Mouse (Mus musculus): ENCODE measurements around the gene Ntpcr.

DNA sequence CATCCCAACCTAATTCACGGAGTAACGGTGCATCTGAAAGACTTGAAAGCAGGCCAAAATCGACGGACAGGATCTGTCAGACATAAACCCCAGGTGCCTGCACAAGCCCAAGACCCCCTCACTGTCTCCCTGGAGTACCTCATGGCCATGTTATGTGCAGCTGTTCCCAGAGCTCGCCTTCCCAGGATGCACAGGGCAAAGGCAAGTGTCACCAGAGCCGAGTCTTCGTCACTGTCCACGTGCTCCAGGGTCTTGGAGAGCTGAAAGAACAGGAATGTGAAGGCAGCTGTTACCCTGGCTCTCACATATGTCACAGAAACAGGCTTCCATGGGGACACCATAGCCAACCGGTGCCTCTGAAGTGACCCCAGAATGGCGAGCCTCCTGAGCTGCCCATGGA, 38.3 kb downstream of the Ntpcr start:
- TF ChIP-seq CTCF (IDR thresholded peaks at IDR 0.05 in 2 of 3, conservative IDR thresholded peaks at IDR 0.05 in 1 of 3; ENCODE audit: control insufficient read depth in 1 of 3, insufficient read depth in 1 of 3, low read depth in 2 of 3, low read length in 3 of 3, poor library complexity in 1 of 3, severe bottlenecking in 1 of 3): no peak
- TF ChIP-seq MXI1 (IDR thresholded peaks at IDR 0.05; ENCODE audit: low read depth, low read length): no peak
- TF ChIP-seq ZNF384 (IDR thresholded peaks at IDR 0.05; ENCODE audit: low read depth, low read length): no peak
- no peak for TF ChIP-seq POLR2A (IDR thresholded peaks at IDR 0.05; ENCODE audit: control insufficient read depth in 1 of 2, insufficient read depth in 1 of 2, low read depth in 1 of 2, low read length in 2 of 2, poor library complexity in 1 of 2)
- no peak for TF ChIP-seq EP300 (IDR thresholded peaks at IDR 0.05; ENCODE audit: low read depth in 1 of 2, low read length in 2 of 2)
- TF ChIP-seq ZKSCAN1 (IDR thresholded peaks at IDR 0.05; ENCODE audit: low read depth, low read length): no peak
- no peak for TF ChIP-seq TCF12 (IDR thresholded peaks at IDR 0.05; ENCODE audit: low read depth, low read length)
- TF ChIP-seq NRF1 (IDR thresholded peaks at IDR 0.05; ENCODE audit: insufficient read depth, low read depth, low read length, poor library complexity, severe bottlenecking): no peak

All from MEL (cell line).